Mouse (Mus musculus) C2C12 (cell line): ENCODE measurements at regions not wholly inside any gene's neighbourhood (a gene's known extent, or its start where the extent isn't known, plus 50 kb on each side); places are given as distances from the start of the nearest gene placed in this dataset.

Experiments
- CTCF ChIP-seq: IDR thresholded peaks from one replicate; pipeline ENCODE4 v1.5.1; 2011; ENCODE audit not compliant: control insufficient read depth, insufficient read depth, insufficient read length
- FOSL1 ChIP-seq: IDR thresholded peaks from one replicate; pipeline ENCODE4 v1.8.0; 2011; ENCODE audit warnings: mild to moderate bottlenecking, low read length; ENCODE audit not compliant: poor library complexity, insufficient read depth, severe bottlenecking
- MAX ChIP-seq: IDR thresholded peaks from one replicate; pipeline ENCODE4 v1.6.1; 2011; ENCODE audit warnings: mild to moderate bottlenecking, control low read depth
- USF1 ChIP-seq: IDR thresholded peaks from one replicate; pipeline ENCODE4 v1.6.1; 2011; ENCODE audit warnings: low read depth, mild to moderate bottlenecking, control low read depth, moderate library complexity

DNA sequence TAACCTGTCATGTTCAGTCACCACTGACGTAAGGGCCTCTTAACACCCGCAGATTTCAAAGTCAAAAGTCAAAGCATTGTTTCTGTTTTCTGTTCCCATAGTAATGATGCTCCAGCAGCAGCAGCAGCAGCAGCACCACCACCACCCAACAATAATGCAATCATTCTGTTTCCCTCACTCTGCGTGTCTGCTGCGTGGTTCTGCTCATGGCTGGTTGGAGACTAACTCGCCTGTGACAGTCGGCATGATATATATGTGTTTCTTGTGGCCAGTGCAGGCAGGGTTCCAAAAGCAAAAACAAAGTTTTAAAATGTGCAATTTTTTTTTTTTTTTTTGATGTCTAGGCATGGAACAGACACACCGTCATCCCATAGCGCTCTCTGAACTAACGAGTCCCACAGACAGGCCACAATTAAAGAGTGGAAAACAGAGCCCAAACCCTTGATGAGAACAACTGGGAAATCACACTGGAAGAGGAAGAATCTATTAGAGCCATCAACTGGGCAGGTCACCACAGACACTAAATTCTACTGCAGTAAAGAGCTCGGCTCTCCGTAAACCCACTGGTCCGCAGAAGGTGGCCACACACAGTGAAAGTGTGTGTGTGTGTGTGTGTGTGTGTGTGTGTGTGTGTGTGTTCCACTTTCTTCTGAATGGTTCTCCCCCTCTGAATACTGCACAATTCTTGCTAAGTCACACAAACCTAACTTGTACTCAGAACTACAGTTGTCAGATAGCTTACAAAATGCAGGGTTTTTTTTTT lies 169.0 kb upstream of the Fat1 start:
- no peak for TF ChIP-seq USF1
- TF ChIP-seq CTCF: no peak
- no peak for TF ChIP-seq MAX
- TF ChIP-seq FOSL1: no peak
